Mouse (Mus musculus) bone marrow macrophage, adult 2 months (primary cell): Measurements from ENCODE around the gene Pcbp2.

ENCODE experiments used
- CTCF ChIP-seq: IDR thresholded peaks from 2 replicates; pipeline ENCODE4 v1.5.1; 2012; ENCODE audit warnings: low read depth, mild to moderate bottlenecking, low read length, moderate library complexity
- POLR2A ChIP-seq: IDR thresholded peaks from 2 replicates; pipeline ENCODE4 v1.6.1; 2012; ENCODE audit warnings: mild to moderate bottlenecking, low read depth, low read length, borderline replicate concordance

DNA sequence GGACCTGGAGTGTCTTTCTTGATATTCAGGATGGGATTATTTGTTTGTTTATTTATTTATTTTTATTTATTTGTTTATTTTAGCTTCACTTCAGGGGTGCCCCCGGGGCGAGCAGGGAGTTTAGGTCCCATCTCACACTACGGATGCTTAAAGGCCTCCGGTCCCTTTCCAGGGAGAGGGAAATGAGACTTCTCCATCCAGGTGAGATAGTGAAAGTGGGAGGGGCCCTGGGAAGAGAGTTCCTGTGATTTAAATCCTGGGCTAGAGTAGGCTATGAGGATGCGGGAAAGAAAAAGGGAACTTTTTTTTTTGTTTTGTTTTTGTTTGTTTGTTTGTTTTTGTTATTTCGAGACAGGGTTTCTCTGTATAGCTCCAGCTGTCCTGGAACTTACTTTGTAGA is 11.0 kb upstream of the Pcbp2 start:
- TF ChIP-seq CTCF (no peak), POLR2A (no peak)
